Mouse (Mus musculus): ENCODE measurements around the gene Pex19.

Pex19 gene

DNA sequence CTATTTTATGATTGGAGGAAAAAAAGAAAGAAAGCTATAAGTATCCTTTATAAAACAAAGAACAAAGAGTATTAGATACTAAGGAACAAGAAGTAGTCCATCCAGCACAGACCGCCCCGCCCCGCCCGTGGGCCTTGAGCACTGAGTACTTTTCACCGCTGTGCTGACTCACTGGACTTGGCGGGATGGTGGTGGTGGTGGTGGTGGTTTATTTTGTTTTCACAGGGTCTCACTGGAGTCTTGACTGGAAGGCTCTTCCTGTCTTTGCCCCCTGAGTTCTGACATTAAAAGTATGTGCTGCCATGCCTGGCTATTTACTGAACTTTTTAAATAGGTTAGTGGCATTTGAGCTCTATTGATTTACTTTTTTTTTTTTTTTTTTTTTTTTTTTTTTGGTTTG is 56.5 kb downstream of the Pex19 start:
- no peak for DNase-seq (ENCODE audit: low spot score in 2 of 2)

GRCm38 (mm10) chr1:172183915-172184314 is 57.4 kb downstream of the Pex19 start:
- DNase-seq (ENCODE audit: low spot score in 2 of 2): no peak
